Mouse (Mus musculus): ENCODE measurements around the gene Narfl.

- TF ChIP-seq CTCF (IDR thresholded peaks at IDR 0.05; ENCODE audit: extremely low read depth, insufficient read depth, insufficient read length, insufficient replicate concordance) (no peak), POLR2A (IDR thresholded peaks at IDR 0.05; ENCODE audit: low read depth, low read length) (no peak)
Observed at GRCm38 (mm10) chr17:25829558-25830017, 56.0 kb downstream of the Narfl start.
